Mouse (Mus musculus) G1E (cell line): ENCODE data around the gene G6pc. TPM values are rescaled to one million over a fixed set of nuclear protein-coding genes. Genes with fewer than 3 reads are reported as not detected.

Experiments used
- ATAC-seq: 2 replicates; pipeline ENCODE4 v1.8.0; 2016; ENCODE audit warnings: mild to moderate bottlenecking; ENCODE audit not compliant: insufficient number of reproducible peaks, poor library complexity, low FRiP score, severe bottlenecking; ENCODE audit errors: extremely low read depth
- DNase-seq: peaks from one replicate; pipeline ENCODE4 v3.0.0; 2012; ENCODE audit warnings: low spot score
- H3K27me3 ChIP-seq: 2 replicates; pipeline ENCODE4 v1.6.1; 2012; ENCODE audit warnings: mild to moderate bottlenecking, low read length, inconsistent platforms; ENCODE audit not compliant: insufficient read depth
- H3K36me3 ChIP-seq: replicated peaks from 2 replicates; pipeline ENCODE3; 2012; ENCODE audit warnings: mild to moderate bottlenecking, inconsistent platforms
- H3K4me1 ChIP-seq: 2 replicates; pipeline ENCODE4 v1.6.1; 2012; ENCODE audit warnings: low read depth, low read length, inconsistent platforms, mixed read lengths; ENCODE audit not compliant: insufficient read depth
- H3K4me3 ChIP-seq: 2 replicates; pipeline ENCODE4 v1.5.1; 2012; ENCODE audit warnings: low read depth, mild to moderate bottlenecking, inconsistent platforms, low read length, moderate library complexity, mixed read lengths
- H3K9me3 ChIP-seq: replicated peaks from 2 replicates; pipeline ENCODE4 v1.6.1; 2012; ENCODE audit warnings: inconsistent platforms
- CTCF ChIP-seq: IDR thresholded peaks from 2 replicates; pipeline ENCODE4 v1.5.1; 2012; ENCODE audit warnings: low read depth, low read length, inconsistent platforms, mixed read lengths
- GATA1 ChIP-seq: IDR thresholded peaks from 2 replicates; pipeline ENCODE4 v1.6.1; 2012; ENCODE audit warnings: borderline replicate concordance, low read length, inconsistent platforms, mixed read lengths
- GATA2 ChIP-seq: IDR thresholded peaks from 2 replicates; pipeline ENCODE4 v1.6.1; 2012; ENCODE audit warnings: low read depth, low read length, inconsistent platforms, borderline replicate concordance
- POLR2AphosphoS5 ChIP-seq: IDR thresholded peaks from 2 replicates; pipeline ENCODE4 v1.6.1; 2012; ENCODE audit warnings: low read depth, low read length, inconsistent platforms; ENCODE audit not compliant: insufficient replicate concordance
- TAL1 ChIP-seq: conservative IDR thresholded peaks from 2 replicates; pipeline ENCODE4 v1.6.1; 2012; ENCODE audit warnings: low read depth, low read length, inconsistent platforms, mixed read lengths
- polyA plus RNA-seq: library from polyadenylated mRNA; stranded (reverse); fragments of >175 nt; gene quantifications from 2 replicates; pipeline ENCODE4 v1.2.3, GENCODE M21; 2012
- total RNA-seq, 2 experiments: library from RNA; stranded (forward) in 1 of 2; stranded (reverse) in 1 of 2; fragments of 200-1000 nt in 1 of 2; fragments of >200 nt in 1 of 2; fragmentation: Nextera tagmentation in 1 of 2; gene quantifications; 2 replicates each; pipeline ENCODE4 v1.2.3; 2014 to 2017

G6pc gene
- total and polyA plus RNA-seq, 3 experiments, result 0.05 TPM; not detected in 2

DNA sequence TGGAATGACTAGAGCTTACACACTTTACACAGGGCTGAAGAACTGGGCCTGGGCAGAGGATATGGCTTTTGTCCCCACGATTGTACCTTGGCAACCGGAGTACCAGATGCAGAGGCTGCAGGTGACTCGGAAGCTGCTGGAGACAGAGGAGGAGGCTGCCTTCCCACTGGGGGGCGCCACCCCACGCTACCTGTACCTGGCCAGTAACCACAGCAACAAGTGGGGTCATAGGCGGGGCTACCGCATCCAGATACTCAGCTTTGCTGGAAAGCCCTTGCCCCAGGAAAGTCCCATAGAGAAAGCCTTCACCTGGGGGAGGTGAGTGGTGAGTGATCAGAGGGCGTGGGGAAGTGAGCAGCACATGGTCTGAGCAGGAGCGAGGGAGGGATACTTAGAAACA lies 31.7 kb upstream of the G6pc start:
- DNase-seq (no peak), ATAC-seq (no peak)
- Histone ChIP-seq H3K27me3 (peaks cover 20% of the 10 kb centered on the region), H3K4me1 (peaks cover 26% of the 10 kb centered on the region), H3K9me3 (no peaks in the 10 kb centered on the region), H3K4me3 (no peak overlapping the region), H3K36me3 (peaks cover 12% of the 10 kb centered on the region)
- TF ChIP-seq GATA1 (no peak), TAL1 (no peak), GATA2 (no peak), POLR2AphosphoS5 (no peak), CTCF (no peak)

DNA sequence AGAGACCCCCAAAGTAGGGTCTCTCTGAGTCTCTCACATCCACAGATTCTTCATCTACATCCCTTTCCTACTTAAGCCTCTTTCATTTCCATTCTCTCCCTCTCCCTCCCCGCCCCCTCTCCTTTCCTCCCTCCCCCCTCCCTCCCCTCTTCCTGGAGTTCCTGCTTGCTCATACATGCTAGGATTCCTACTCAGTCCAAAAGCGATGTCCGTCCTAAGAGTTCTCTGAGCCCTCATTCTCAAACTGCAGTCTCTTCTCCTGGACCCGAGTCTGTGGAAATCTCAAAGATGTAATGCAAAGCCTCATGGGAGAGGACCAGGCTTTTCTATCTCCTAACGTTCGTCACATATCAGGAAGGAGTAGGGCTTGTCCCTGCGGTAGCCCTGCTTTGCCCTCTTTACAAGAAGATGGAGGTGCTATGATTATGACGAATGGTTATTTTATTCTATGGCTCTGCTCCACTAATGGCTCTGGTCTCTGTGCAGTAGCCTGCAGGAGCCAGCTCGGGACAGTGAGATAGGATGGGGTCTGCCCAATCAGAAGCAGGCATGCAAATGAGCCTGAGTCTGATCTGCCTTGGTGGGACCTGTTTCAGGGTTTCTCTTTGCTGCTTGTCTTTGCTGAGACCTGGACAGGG lies 29.1 kb upstream of the G6pc start:
- Histone ChIP-seq H3K4me3 (no peak overlapping the region; the same call in 1 of the 2 replicates), H3K27me3 (peaks cover 24% of the 10 kb centered on the region), H3K9me3 (no peaks in the 10 kb centered on the region), H3K4me1 (peaks cover 26% of the 10 kb centered on the region), H3K36me3 (no peaks in the 10 kb centered on the region)
- TF ChIP-seq TAL1 (no peak), GATA1 (no peak), POLR2AphosphoS5 (no peak), GATA2 (no peak), CTCF (no peak)
- DNase-seq (peak; percentile 85), ATAC-seq (peak; percentile 60; the same call in 1 of the 2 replicates)

DNA sequence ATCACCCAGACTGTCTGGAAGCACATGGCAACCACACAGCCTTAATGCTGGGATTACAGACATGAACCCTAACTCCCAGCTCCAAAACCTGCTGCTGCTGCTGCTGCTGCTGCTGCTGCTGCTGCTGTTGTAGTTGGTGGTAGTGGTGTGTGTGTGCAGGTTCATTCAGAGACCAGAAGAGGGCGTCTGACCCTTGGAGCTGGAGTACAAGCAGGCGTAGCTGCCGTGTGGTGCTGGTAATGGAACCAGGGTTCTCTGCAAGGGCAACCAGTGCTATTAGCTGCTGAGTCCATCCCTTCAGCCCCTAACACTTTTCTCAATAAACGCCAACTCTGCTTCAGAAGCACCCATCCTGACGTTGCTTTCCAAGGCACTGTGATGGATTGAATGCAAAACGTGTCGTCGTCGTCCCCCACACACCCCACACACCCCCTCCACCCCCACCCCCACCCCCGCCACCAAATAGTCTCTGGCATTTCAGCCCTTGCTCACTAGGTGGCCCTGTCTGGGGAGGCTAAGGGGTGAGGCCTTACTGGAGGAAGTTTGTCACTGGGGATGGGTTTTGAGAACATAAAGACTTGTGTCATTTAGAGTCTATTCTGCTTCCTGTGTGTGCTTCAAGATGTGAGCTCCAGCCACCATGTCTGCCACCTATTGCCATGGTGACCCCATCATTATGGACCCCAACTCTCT lies 20.1 kb upstream of the G6pc start:
- Histone ChIP-seq H3K27me3 (peaks cover 27% of the 10 kb centered on the region), H3K4me3 (no peak overlapping the region), H3K9me3 (no peaks in the 10 kb centered on the region), H3K36me3 (no peaks in the 10 kb centered on the region), H3K4me1 (no peaks in the 10 kb centered on the region)
- DNase-seq (no peak), ATAC-seq (no peak)
- TF ChIP-seq GATA1, result no peak
- TF ChIP-seq POLR2AphosphoS5, result no peak
- no peak for TF ChIP-seq CTCF
- no peak for TF ChIP-seq TAL1
- TF ChIP-seq GATA2, result no peak

DNA sequence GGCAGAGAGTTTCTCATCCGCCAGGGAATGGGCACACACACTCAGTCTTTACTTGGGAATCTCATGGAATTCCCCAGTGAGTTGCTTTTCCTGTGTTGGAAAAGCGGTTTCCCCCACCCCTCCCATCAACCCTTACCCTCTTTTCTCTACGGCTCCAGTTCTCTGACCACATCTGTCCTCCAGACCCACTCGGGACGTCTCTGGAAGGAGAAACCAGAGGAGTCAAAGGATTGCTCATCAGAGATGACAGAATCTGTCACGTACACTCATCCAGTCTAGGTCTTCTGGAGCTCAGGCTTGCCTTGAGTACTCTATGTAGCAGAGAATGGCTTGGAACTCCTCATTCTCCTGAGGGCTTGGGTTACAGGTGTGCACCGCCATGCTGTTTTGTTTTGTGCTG lies 18.6 kb upstream of the G6pc start:
- no peaks in the 10 kb centered on the region for H3K9me3 ChIP-seq
- DNase-seq, result no peak
- no peak for ATAC-seq
- TF ChIP-seq CTCF (no peak), TAL1 (no peak), GATA2 (no peak), GATA1 (no peak), POLR2AphosphoS5 (no peak)
- no peaks in the 10 kb centered on the region for H3K4me1 ChIP-seq
- peaks cover 27% of the 10 kb centered on the region for H3K27me3 ChIP-seq
- no peak overlapping the region for H3K4me3 ChIP-seq
- H3K36me3 ChIP-seq, result no peaks in the 10 kb centered on the region

DNA sequence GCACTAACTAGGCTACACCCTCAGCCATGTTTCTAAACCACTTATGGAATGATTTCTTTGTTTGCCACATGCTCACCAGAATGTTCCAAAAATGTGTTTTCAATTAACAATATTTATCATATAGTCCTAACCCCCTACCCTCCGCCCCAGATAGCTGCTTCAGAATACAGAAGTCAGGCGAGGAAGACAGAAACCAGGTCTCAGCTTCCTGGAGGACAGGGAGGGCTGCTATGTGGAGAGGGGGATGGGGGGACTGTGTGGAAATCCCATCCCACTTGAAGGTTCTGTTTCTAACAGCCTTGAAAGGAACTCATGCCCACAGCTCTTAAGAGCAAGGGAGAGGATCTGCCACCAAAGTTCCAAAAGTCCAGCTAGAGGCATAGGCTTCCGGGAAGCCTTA lies 18.1 kb upstream of the G6pc start:
- no peaks in the 10 kb centered on the region for H3K36me3 ChIP-seq
- ATAC-seq (no peak), DNase-seq (no peak)
- H3K4me3 ChIP-seq, result no peak overlapping the region
- TF ChIP-seq CTCF (no peak), GATA2 (no peak), GATA1 (no peak), TAL1 (no peak), POLR2AphosphoS5 (no peak)
- H3K4me1 ChIP-seq, result no peaks in the 10 kb centered on the region
- H3K9me3 ChIP-seq, result no peaks in the 10 kb centered on the region
- H3K27me3 ChIP-seq, result peaks cover 31% of the 10 kb centered on the region

DNA sequence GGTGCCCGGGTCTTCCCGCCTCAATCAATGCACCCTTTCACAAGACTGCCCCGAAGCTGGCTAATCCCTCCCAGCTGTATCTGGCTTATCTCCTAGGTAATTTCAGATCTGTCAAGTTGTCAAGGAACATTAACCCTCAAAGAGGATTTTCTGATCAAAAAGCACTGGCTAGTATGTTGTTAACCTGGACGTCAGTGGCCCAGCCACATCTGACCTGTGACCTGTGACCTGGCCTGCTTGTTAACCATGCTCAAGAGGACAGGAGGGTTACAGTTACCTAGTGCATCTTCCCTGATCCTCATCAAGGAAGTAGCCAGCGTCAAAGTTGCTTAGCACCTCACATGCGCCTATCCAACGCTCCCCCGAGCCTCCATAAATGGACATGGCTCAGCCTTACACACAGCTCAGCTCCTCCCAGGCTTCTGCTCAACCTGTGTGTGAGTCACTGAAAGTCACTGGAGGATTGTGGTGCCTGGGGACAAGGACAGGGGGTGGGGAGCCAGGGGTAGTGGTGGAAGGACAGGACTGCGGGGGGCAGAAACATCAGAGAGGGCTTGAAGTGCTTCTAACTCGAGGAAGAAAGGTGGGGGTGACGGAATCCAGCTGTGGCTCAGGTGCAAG lies 16.2 kb upstream of the G6pc start:
- TF ChIP-seq POLR2AphosphoS5 (no peak), TAL1 (no peak), GATA1 (no peak)
- ATAC-seq (no peak), DNase-seq (no peak)
- peaks cover 38% of the 10 kb centered on the region for H3K27me3 ChIP-seq
- H3K4me3 ChIP-seq, result no peak overlapping the region
- no peaks in the 10 kb centered on the region for H3K4me1 ChIP-seq
- H3K9me3 ChIP-seq, result no peaks in the 10 kb centered on the region
- no peaks in the 10 kb centered on the region for H3K36me3 ChIP-seq
